18 mouse cellular contexts compared by ENCODE assay signal in the genomic region with DNA sequence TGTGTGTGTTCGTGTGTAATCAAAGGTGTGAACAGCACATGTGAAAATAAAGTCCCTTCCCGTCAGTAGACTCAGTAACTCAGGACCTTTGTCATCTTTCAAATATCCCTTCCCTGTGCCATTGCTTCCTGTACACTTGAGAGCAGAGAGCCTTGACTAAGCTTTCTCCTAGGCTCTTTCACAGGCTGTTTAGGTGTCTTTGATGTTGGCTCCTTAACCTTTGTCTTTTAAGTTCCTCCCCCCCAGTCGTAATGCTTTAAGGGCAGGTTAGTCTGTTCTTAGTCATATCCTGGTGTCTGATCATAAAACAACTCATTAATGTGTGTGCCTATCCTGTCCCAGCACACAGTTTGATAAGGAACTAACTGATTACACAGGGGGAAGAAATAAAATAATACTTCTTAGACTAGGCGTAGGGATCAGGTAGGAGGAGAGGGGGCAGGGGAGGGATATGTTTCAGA. TPM values are rescaled to one million over a fixed set of nuclear protein-coding genes. Genes with fewer than 3 reads are reported as not detected.
DNase-seq lines count a peak whose midpoint lies in the region; ATAC-seq lines count a peak whose summit lies in the region.
"Had no signal": no experiment of that assay in that cellular context is flagged by ENCODE, and none has a peak within 500 bp of the region (broad histone marks: within the 10 kb centered on the region; RNA-seq: fewer than 3 reads in every experiment).

No protein-coding gene starts in this region.

- 65% methylated on average over 4 of the region's 4 CpGs for WGBS in midbrain, embryonic 13.5 days
- WGBS in midbrain, embryonic 16.5 days, result 60% methylated on average over 4 of the region's 4 CpGs
- WGBS in limb, embryonic 10.5 days, result 45% methylated on average over 4 of the region's 4 CpGs
- WGBS in stomach, embryonic 16.5 days, result 47% methylated on average over 4 of the region's 4 CpGs

- DNase-seq in T-cell, adult 2 months (ENCODE audit: low spot score), result peak; percentile 69
- no peak for DNase-seq in limb, embryonic 10.5 days (ENCODE audit: low spot score)
- no peak for DNase-seq in adipocyte (ENCODE audit: low spot score)
- DNase-seq in gastrocnemius, postnatal 36 days, result no peak
- DNase-seq in heart, postnatal 4 days, result no peak
- DNase-seq: adrenal gland, postnatal 25 days; cerebellum, postnatal 25 days; layer of hippocampus, adult 9-11 months; liver, postnatal 0 days had no signal

- H3K9ac ChIP-seq in midbrain, embryonic 13.5 days (replicated peaks), result no peak overlapping the region
- no peak overlapping the region for H3K9ac ChIP-seq in midbrain, embryonic 16.5 days (ENCODE audit: low read depth, low read length)
- no peak overlapping the region for H3K9ac ChIP-seq in stomach, embryonic 16.5 days (ENCODE audit: low read length)
- H3K9ac ChIP-seq: forebrain, embryonic 15.5 days; hindbrain, embryonic 15.5 days; limb, embryonic 15.5 days; liver, postnatal 0 days; neural tube, embryonic 15.5 days had no signal

- H3K36me3 ChIP-seq in midbrain, embryonic 13.5 days, result no peaks in the 10 kb centered on the region
- no peaks in the 10 kb centered on the region for H3K36me3 ChIP-seq in midbrain, embryonic 16.5 days (ENCODE audit: control insufficient read depth, insufficient read depth, low read length)
- no peaks in the 10 kb centered on the region for H3K36me3 ChIP-seq in limb, embryonic 10.5 days
- H3K36me3 ChIP-seq in stomach, embryonic 16.5 days (ENCODE audit: control insufficient read depth, insufficient read depth, low read length), result no peaks in the 10 kb centered on the region
- H3K36me3 ChIP-seq: forebrain, embryonic 15.5 days; G1E; hindbrain, embryonic 15.5 days; limb, embryonic 15.5 days; neural tube, embryonic 15.5 days had no signal

- H3K27me3 ChIP-seq in midbrain, embryonic 13.5 days, result no peaks in the 10 kb centered on the region
- H3K27me3 ChIP-seq in midbrain, embryonic 16.5 days (ENCODE audit: control insufficient read depth, insufficient read depth, low read depth, low read length), result no peaks in the 10 kb centered on the region
- no peaks in the 10 kb centered on the region for H3K27me3 ChIP-seq in limb, embryonic 10.5 days (ENCODE audit: low read depth, poor library complexity, severe bottlenecking)
- no peaks in the 10 kb centered on the region for H3K27me3 ChIP-seq in stomach, embryonic 16.5 days (ENCODE audit: control insufficient read depth, insufficient read depth, low read length)
- H3K27me3 ChIP-seq: forebrain, embryonic 15.5 days; hindbrain, embryonic 15.5 days; limb, embryonic 15.5 days; neural tube, embryonic 15.5 days had no signal

- no peak overlapping the region for H3K27ac ChIP-seq in midbrain, embryonic 13.5 days
- no peak overlapping the region for H3K27ac ChIP-seq in midbrain, embryonic 16.5 days (ENCODE audit: low read length)
- H3K27ac ChIP-seq in limb, embryonic 10.5 days, result 0 out of 2 replicates have a peak overlapping the region, but pooled peaks have one; percentile 11
- H3K27ac ChIP-seq in stomach, embryonic 16.5 days (ENCODE audit: low read length), result no peak overlapping the region
- H3K27ac ChIP-seq: forebrain, embryonic 15.5 days; hindbrain, embryonic 15.5 days; kidney, postnatal 0 days; limb, embryonic 15.5 days; neural tube, embryonic 15.5 days had no signal

- no peak overlapping the region for H3K4me2 ChIP-seq in midbrain, embryonic 13.5 days (replicated peaks)
- no peak overlapping the region for H3K4me2 ChIP-seq in midbrain, embryonic 16.5 days (ENCODE audit: low read length)
- H3K4me2 ChIP-seq in stomach, embryonic 16.5 days (ENCODE audit: low read depth, low read length), result no peak overlapping the region
- H3K4me2 ChIP-seq: forebrain, embryonic 15.5 days; hindbrain, embryonic 15.5 days; limb, embryonic 15.5 days; neural tube, embryonic 15.5 days had no signal

- no peaks in the 10 kb centered on the region for H3K9me3 ChIP-seq in midbrain, embryonic 13.5 days
- no peaks in the 10 kb centered on the region for H3K9me3 ChIP-seq in midbrain, embryonic 16.5 days (replicated peaks; ENCODE audit: control insufficient read depth, low read length, poor library complexity, severe bottlenecking)
- no peaks in the 10 kb centered on the region for H3K9me3 ChIP-seq in limb, embryonic 10.5 days (replicated peaks)
- H3K9me3 ChIP-seq in stomach, embryonic 16.5 days (replicated peaks; ENCODE audit: control insufficient read depth, low read length), result no peaks in the 10 kb centered on the region
- H3K9me3 ChIP-seq: forebrain, embryonic 15.5 days; hindbrain, embryonic 15.5 days; limb, embryonic 15.5 days; neural tube, embryonic 15.5 days had no signal

- H3K4me1 ChIP-seq in midbrain, embryonic 13.5 days (replicated peaks), result peaks cover 16% of the 10 kb centered on the region
- H3K4me1 ChIP-seq in midbrain, embryonic 16.5 days (ENCODE audit: control insufficient read depth, insufficient read depth, low read length), result peaks cover 13% of the 10 kb centered on the region
- peaks cover 33% of the 10 kb centered on the region for H3K4me1 ChIP-seq in limb, embryonic 10.5 days
- peaks cover 6% of the 10 kb centered on the region; the same call in 1 of the 2 replicates for H3K4me1 ChIP-seq in stomach, embryonic 16.5 days (ENCODE audit: control insufficient read depth, insufficient read depth, low read length)
- H3K4me1 ChIP-seq: forebrain, embryonic 15.5 days; hindbrain, embryonic 15.5 days had no signal

- intact Hi-C loops in gastrocnemius, postnatal 36 days (cut with DNase I), result no loop called here

- no peak overlapping the region for H3K4me3 ChIP-seq in midbrain, embryonic 13.5 days (replicated peaks)
- H3K4me3 ChIP-seq in midbrain, embryonic 16.5 days (ENCODE audit: low read depth, low read length), result no peak overlapping the region
- no peak overlapping the region for H3K4me3 ChIP-seq in limb, embryonic 10.5 days
- no peak overlapping the region for H3K4me3 ChIP-seq in stomach, embryonic 16.5 days (replicated peaks; ENCODE audit: low read length)
- H3K4me3 ChIP-seq: forebrain, embryonic 15.5 days; hindbrain, embryonic 15.5 days; limb, embryonic 15.5 days; neural tube, embryonic 15.5 days had no signal

- ATAC-seq in midbrain, embryonic 13.5 days, result peak; percentile 34; the same call in 1 of the 2 replicates
- ATAC-seq in midbrain, embryonic 16.5 days, result no peak
- peak; percentile 57 for ATAC-seq in stomach, embryonic 16.5 days (ENCODE audit: insufficient read depth, low FRiP score)
- ATAC-seq: liver, postnatal 0 days had no signal

RNA-seq across cellular contexts. Expression of gene Mgat5, which starts 28.4 kb away (rescaled TPM):
- 12.4 and 13.8 TPM in 2 replicates for polyA plus RNA-seq in midbrain, embryonic 13.5 days (2015; fragmentation: Nextera tagmentation; extraction: Ambion mirVana)
- 16.0 and 16.3 TPM in 2 replicates for polyA plus RNA-seq in midbrain, embryonic 16.5 days (2015; fragmentation: Nextera tagmentation; extraction: Ambion mirVana)
- polyA plus RNA-seq in limb, embryonic 10.5 days (2016; fragmentation: Nextera tagmentation; extraction: Ambion mirVana), result 4.3 and 5.1 TPM in 2 replicates
- polyA plus RNA-seq in stomach, embryonic 16.5 days (2015; fragmentation: Nextera tagmentation; extraction: Ambion mirVana), result 5.7 TPM in 2 replicates
- 1 to 10 TPM; 1.1 to 1.2 TPM for total RNA-seq in gastrocnemius, postnatal 36 days (2021)
- 10 to 100 TPM; 18.3 to 21.4 TPM for total RNA-seq in heart, postnatal 4 days (2021)
- polyA plus RNA-seq: G1E had no signal
